Mouse (Mus musculus): ENCODE data around the gene Procr.

DNA sequence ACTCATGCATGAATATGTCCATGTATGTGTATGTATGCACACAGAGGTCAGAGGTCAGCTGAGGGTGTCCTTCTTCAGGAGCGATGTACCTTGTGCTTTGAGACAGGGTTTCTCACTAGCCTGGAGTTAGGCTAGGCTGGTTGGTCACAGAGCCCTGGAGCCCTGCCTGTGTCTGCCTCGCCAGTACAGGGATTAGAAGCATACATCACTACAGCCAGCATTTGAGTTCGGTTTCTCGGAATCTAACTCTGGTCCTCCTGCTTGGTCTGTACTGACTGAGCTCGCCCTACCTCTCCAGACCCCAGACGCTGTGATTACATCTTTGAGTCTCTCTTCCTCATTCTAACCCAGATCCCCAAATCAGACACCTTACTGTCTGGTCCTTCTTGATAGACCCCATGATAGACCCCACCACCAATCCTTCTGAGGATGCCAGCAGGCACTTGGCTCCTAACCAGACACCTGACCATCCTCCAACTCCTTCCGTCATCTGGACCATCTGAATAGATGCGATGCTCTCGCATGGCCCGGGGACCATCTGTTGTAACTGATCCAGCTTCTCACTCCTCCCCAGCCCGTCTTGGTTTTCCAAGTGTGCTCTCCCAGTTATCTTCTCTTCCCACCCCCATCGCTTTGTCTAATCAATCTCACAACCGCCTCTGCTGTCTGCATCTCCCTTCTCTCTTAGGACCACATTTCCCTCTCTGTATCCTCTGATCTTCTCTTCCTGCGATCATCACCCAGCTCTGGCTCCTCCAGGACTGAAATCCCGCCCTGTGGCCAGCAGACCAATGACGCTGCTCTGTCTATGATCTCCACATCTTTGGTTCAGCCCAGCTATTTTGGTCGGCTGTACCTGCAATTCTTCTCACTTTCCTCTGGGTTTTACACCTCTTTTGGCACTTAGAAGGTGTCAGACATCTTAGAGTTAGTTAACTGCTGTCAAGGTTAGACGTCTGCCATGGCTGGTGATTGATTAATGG is 37.3 kb downstream of the Procr start:
- no peak for TF ChIP-seq POLR2A (IDR thresholded peaks at IDR 0.05; ENCODE audit: low read depth, low read length)
- TF ChIP-seq CTCF (IDR thresholded peaks at IDR 0.05; ENCODE audit: borderline replicate concordance, insufficient read depth, low read length), result no peak

Data from embryonic fibroblast, embryonic 13.5 days (primary cell).